Mouse (Mus musculus): ENCODE data around the gene Dnajc11.

Dnajc11 gene

DNA sequence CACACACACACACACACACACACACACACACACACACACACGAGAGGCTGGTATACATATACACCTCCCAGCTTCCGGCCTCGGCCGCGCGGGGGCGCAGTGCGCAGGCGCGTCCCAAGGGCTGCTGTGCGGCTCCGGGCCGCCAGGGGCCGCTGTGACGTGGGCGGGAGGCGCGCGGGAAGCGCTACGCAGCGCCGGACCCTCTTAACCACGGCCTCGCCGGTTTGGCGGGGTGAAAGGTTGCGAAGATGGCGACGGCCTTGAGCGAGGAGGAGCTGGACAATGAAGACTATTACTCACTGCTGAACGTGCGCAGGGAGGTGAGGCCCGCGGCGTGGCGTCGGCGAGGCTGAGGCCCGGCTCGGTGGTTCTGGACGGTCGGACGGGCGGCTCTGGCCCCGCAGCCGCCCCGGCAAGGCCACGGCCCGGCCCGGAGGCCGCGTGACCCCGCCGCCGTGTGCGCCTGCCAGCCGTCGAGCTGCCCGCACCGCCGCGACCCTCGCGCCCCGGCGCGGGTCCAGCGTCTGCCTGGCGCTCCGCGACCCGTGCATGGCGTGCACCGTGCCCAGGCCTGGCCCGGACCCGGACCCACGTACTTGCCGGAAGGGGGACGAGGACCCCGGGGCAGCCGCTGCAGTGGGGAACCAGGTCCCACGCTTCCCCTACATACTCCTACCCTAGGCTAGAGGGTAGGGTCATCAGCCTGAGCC, at the start of gene Dnajc11:
Gene Dnajc11, plus strand, starts transcription at position 187 of the 710 bp plus-strand sequence.
- DNase-seq (ENCODE audit: low spot score in 2 of 2): peak; percentile 88 to 95

DNA sequence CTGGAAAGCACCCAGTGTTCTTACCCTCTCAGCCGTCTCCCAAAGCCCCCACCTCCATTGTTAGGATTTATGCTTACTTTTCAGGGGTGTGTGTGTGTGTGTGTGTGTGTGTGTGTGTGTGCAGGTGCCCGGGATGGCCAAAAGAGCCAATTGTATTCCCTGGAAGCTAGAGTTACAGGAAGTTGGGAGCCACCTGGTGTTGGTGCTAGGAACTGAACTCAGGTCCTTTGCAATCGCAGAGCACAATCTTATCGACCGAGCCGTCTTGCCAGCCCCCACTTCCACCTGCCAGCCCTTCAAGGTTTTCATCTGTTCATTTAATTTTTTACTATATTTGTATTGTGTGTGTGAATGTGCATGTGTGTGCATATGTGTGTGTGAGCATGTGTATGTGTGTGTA, 40.2 kb upstream of the Dnajc11 start:
- DNase-seq (ENCODE audit: low spot score in 2 of 2): no peak

DNA sequence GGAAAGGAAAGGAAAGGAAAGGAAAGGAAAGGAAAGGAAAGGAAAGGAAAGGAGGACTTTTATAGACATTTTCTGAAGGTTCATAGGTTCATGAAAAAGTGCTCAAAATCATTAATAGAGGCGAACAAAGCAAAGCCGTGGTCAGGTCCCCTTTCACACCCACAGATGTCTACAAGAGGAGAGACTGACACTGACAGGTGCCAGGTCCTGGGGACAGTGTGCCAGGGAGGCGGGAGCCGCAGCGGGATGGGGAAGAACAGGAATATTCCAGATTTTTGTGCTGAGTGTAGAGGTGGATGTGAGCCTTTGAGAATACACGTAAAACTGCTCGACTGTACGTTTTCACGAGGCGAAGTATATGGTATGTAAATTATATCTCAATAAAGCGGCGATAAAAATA, 38.6 kb upstream of the Dnajc11 start:
- no peak for DNase-seq (ENCODE audit: low spot score in 2 of 2)

DNA sequence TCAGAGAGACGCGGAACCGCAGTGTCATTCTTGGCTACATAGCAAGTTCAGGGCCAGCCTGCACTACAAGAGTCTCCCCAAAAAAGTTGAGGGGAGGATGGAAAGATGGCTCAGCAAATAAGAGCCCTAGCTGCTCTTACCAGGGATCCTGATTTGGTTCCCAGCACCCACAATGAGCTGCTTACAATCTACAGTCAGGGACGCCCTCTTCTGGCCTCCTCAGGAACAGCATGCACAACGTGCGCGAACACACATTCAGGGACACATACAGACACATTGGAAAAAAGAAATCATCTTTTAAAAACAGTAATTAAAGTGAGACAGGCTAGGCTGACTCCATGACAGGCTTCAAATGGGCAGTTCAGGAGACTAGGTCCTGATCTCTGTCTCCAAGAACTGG, 37.9 kb upstream of the Dnajc11 start:
- DNase-seq (ENCODE audit: low spot score in 2 of 2): no peak

DNA sequence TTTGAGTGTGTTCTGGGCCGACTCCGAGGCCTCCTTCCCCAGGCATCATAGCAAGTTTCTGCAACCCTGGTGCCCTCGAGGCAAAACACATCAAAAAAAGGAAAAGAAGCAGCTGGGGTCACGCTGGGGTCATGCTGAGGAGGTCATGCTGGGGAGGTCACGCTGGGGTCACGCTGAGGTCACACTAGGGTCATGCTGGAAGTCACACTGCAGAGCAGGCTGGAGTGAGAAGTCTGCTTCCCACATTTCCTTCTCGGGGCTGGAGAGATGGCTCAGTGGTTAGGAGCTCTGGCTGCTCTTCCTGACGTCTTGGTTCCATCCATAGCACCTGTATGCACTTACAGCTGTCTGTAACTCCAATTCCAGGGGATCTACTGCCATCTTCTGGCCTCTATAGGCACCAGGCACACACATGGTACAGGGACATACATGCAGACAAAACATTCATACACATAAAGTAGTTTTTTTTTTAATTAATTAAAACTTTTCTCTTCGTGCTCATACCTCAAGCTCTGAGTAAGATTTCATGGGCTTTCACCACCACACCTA, 36.3 kb upstream of the Dnajc11 start:
- no peak for DNase-seq (ENCODE audit: low spot score in 2 of 2)

DNA sequence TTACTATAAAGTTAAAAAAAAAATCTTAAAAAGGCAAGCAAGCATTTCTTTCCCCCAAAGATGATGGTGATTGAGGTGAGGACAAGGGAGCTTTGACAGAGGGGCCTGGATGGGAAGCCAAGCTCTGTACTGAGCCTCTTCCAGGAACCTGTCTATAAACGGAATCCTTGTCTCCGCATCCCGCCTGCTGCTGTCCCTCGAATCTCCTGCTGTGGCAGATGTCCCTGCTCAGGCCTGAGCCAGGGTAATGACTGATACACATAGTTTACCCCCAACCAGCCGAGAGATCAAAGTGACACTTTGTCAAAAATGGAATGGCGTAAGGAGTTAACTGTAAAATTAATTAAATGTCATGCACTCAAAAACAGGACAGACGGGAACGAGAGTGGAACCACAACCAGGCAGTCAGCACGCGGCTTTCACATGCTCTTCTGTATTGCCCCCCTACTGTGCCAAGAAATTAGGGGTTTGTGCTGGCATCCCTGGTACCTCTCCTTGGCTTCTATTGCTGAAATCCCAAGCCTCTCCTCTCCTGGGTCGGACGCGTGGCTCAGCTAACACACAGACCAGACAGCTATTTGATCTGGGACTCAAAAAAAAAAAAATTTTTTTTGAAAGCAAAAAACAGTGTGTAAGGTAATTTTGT, 34.8 kb upstream of the Dnajc11 start:
- no peak for DNase-seq (ENCODE audit: low spot score in 2 of 2)

DNA sequence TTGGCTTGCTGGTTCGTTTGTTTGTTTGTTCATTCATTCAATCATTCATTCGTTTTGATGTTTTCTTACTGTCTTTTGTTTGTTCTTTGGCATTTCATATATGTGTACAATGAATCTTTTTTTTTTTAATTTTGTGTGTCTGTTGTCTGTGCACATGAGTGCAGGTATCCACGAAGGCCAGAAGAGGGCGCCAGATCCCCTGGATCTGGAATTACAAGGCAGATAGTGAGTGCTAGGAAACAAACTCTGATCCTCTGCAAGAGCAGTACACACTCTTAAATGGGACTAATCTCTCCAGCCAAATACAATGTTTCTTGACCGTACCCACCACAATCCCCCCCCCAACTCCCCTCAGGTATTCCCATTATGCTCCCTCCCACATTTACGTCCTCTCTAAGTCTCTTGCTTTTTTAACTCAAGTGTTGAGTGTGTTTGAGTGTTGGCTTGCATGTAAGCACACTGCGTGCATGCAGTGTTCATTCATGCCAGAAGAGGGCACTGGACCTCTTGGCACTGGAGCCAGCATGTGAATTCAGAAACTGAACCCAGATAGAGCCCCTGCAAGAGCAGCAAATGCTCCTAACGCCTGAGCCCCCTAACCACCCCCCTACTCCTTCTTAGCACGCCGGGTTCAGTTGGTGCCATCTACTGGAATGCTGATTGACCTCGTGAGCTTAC, 33.6 kb upstream of the Dnajc11 start:
- DNase-seq (ENCODE audit: low spot score in 2 of 2): no peak

DNA sequence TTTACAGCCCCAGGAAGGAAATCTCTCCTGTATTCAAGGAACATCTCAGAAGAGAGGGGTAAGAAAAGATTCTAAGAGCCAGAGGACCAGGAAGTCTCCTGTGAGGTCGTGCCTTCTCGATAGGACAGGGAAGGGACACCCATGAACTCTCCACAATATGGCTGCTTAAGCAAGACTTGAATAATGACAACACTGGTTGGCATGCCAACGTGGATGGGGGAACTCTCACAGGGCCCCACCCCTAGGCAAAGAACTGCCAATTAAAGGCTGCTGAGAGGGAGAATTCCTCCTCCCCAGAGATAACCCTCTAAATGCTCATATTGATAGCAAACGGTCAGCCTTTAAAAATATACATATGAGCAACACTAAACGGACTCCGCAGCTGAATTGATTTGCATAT, 32.8 kb upstream of the Dnajc11 start:
- DNase-seq (ENCODE audit: low spot score in 2 of 2): no peak

DNA sequence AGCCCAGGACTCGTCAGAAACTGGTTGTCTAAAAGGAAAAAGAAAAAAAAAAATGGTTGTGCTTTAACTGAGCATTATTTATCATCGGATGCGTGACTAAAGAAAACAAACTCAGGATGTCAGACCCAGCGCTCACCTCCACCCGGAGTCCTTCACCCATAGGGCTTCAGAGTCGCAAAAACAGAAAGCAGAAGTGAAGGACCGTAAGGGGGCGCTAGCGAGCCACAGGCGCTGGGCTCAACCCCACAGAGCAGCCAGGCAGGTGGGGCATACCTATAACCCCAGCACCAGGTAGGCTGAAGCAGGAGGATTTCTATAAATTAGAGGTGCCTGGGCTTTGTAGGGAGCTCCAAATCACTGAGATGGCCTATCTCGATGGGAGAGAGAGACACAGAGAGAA, 32.1 kb upstream of the Dnajc11 start:
- no peak for DNase-seq (ENCODE audit: low spot score in 2 of 2)

DNA sequence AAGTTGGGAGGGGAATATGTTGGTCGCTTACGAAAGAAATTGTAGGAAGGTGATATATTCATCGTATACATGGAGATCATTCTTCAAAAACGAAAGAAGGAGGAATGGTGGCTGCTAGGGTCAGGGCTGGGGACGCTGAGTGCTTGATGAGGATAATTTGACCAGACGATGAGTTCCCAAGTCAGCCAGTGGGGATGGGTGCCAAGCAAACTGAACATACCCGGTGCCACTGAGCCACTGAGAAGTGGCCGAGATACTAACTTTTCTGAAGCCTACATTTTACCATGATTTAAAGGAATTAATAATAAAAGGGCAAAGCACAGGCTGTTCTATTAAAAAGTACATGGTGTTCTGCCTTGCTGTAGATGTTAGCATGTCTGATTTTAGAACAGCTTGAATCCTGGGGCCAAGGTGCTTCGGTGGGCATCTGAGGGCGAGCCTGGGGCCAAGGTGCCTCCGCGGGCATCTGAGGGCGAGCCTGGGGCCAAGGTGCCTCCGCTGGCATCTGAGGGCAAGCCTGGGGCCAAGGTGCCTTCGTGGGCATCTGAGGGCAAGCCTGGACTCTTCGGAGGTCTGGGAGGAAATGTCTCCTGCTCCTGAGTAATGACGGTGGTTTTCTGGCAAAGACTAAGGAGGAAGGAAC, 31.3 kb upstream of the Dnajc11 start:
- DNase-seq (ENCODE audit: low spot score in 2 of 2): no peak

DNA sequence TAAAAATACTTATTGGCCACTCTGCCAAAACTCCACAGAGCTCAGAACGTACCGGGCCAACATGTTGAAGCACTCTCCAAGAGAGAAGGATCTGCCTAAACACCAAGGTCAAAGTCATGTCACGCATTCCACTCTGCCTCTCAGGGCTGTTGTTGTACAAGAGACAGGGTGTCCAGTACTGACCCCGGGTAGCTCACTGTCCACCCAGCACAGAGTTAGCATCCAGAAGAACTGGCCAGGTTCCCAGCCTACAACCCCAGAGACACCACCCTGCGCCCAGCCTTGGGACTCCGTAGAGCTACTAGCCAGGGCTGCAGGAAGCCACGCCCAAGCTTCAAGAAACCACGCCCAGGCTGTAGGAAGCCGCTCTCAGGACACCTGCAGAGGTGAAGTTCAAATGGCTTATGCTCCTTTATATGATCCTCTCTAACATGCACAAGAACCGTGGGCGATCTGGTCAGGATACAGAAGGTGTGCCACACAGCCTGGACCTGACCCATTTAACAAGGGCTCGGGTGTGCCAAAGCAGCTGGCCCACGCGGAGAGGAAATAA, 30.7 kb upstream of the Dnajc11 start:
- no peak for DNase-seq (ENCODE audit: low spot score in 2 of 2)

DNA sequence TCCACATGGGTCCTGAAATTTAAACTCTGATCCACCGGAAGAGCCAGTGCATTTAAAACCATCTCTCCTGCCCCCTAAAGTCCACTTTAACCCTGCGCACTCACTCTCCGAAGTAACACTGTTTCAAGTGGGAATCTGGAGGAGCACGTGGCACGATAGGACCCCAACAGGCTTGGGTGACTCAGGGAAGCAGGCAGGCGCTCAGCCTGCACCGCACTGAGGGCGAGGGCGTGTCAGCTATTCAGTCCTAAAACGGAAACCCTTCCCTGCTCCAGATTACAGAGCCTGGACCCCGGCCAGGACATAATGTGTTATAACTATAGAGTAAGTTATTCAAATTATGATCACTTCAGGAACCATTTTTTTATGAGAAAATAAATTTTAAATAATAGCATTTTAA, 29.4 kb upstream of the Dnajc11 start:
- DNase-seq (ENCODE audit: low spot score in 2 of 2): no peak

DNA sequence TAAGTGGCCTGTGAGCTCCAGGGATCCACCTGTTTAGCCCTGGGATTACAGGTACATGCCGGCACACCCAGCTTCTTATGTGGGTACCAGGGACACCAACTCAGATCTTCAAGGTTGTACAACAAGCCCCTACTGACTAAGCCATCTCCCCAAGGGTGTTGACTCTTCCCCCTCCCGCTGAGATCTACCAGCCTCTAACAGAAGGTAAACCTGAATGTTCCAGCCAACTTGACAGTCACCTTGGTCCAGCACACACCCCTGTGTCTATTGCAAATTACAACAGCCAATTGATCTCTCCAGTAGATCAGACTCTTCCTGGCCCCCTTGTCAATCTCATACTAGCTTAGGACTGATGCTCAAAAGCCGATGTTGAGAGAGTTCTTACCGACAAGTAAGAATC, 27.9 kb upstream of the Dnajc11 start:
- DNase-seq (ENCODE audit: low spot score in 2 of 2): no peak

DNA sequence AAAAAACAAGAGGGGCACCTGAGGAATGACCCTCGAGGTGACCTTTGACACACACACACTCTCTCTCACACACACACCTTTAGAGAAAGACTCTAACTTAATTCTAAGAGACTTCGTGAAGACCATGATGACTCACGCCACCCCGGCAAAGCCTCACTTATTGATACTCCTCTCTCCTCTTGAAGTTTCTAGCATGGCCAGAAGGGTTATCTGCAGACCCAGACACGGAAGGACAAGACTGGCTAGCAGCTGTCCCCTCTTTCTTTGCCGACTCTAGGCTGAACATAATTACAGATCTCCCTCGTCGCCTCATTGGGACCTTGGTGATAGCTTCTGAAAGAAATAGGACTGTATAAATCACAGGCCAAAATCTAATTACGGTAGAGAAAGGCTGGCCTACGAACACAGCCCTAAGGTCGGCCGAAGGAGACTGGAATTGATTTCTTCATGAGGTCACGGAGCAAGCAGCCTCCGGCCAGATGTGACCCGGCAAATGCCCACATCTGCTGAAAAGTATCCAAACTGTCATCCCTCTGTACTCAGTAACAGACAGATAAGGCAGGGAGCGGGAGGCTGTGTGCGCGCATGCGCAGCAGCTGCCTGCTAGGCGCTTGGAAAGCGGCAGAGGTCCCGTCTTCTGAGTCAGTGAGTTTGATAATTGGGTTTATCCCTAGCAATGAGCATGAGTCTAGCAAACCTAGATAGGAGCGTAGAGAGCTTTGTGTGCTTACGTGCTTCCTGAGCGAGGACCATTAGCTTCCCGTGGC, 25.7 kb upstream of the Dnajc11 start:
- no peak for DNase-seq (ENCODE audit: low spot score in 2 of 2)

DNA sequence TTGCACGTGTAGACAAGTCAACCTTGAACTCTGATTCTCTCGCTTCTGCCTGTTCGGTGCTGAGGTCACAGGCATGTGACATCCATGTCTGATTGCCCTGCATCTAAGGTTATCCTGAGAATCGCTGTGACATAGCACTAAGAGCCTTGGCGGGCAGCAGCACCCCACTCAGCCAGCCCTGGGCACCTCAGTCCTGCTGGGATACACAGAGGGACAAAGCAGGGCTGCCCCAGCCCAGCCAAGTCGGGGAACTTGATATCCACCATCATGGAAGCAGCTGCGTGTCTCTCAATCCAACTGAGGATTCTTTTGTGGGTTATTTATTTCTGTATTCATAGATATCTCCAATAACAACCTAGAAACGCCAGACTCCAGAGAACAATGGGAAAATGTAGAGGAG, 24.7 kb upstream of the Dnajc11 start:
- DNase-seq (ENCODE audit: low spot score in 2 of 2): no peak

DNA sequence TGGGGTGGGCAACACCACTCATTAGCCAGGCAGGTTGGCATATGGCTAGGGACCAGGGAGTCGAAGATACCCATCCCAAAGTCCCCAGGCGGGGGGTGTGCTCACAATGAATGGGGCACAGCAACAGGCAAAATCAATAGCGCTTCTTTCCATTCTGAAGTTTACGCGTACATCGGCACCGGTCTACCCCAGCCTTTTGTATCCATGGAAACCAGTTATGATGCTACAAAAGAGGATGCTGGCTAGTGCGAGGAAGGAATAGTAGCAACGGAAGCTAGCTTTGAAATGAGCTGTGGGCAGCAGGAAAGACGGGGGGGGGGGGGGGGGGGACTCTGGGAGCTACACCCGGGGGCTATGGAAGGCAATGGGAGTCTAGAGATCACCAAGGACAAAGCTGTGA, 17.2 kb upstream of the Dnajc11 start:
- DNase-seq (ENCODE audit: low spot score in 2 of 2): no peak

DNA sequence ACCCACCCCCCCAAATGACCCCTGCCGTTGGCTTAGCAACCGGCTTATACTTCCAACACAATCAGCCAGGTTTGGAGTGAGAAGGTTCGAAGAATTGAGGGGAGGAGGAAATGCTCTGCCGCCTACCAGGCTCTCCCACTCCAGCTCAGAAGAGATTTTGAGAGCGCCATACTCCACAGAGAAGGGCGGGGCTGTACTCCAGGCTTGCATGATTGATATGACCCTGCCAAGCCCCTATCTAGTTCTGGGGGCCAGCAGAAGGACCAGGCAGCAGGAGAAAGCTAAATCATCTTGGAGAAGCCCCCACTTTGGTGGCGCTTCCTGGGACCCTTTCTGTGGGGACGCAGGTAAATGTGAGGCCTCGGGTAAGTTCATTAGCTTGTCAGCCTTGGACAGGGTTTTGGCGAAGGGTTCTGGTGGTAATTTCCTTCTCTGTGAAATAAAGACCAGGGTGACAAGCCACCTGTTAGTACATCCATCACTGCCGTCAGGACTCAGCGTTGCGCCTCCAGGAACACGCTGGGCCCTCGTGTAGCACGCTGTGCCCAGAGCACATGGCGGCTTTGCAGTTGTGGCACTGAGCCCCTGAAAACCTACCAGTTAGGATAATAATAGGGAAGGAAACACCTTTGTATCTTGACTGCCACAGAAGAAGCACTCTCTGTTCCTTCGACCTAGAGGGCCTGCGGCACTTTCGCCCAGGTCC, 14.2 kb upstream of the Dnajc11 start:
- DNase-seq (ENCODE audit: low spot score in 2 of 2): no peak

DNA sequence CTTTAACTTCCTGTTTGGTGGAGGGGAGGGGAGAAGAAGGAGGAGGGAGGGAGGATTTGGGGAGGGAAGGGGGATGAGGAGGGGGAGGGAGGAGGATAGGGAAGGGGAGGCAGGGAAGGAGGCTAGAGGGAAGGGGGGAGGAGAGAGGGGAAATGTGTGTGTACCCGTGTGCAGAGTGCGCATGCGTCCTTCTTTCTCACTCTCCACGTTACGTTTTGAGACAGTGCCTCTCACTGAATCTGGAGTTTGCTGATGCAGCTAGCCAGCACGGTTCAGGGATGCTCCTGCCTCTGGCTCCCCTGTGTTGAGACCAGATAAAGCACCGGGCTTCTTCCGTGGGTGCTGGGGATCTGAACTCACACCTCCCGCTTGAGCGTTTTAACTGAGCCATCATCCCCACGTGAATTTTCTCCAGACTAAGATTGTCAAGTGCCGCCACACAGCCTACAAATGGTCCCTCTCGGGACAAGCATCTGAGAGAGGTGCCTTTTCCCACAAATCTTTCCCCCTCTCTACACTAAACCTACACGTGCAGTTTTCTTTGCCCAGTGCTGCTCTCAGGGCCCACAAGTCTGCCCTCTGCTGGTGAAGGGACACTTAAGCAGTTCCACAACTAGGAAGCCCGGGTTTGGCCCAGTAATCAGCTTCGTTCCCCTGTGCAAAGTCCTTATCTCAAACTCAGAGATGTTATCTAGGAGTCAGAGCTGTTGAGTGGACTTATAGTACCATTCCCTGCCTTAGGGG, 13.4 kb upstream of the Dnajc11 start:
- DNase-seq (ENCODE audit: low spot score in 2 of 2): peak in 1 of 2 experiments; percentile 43

DNA sequence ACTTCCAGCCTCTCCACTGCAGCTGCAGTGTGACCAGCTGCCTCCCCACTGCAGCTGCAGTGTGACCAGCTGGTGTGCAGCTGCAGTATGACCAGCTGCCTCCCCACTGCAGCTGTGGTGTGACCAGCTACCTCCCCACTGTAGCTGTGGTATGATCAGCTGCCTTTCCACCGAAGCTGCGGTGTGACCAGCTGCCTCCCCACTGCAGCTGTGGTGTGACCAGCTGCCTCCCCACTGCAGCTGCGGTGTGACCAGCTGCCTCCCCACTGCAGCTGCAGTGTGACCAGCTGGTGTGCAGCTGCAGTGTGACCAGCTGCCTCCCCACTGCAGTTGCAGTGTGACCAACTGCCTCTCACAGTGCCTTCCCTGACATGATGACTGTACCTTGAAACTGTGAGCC, 11.4 kb upstream of the Dnajc11 start:
- DNase-seq (ENCODE audit: low spot score in 2 of 2): no peak
